Comparison of ENCODE assay signal across 21 mouse cellular contexts in the genomic region with DNA sequence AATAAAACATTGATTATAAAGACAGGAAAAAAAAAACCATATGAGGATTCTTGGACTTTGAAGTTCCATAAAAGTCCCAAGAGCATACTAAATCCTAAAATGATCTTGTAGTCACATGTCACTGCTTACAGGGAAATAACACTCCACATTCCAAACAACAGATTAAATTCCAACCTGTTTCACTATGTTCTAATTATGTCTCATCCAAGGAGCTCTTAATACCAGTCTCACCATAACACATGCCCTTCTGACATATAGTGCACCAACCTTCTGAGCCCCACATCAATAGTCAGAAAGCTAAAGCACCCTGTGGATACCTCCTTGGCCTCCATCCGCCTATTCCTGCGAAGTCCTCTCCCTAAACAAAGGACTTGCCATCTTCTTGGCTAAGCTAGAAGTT. TPM values are rescaled to one million over a fixed set of nuclear protein-coding genes. Genes with fewer than 3 reads are reported as not detected.
DNase-seq lines count a peak whose midpoint lies in the region; ATAC-seq and TF ChIP-seq lines count a peak whose summit lies in the region.
"Had no signal": no experiment of that assay in that cellular context is flagged by ENCODE, and none has a peak within 500 bp of the region (broad histone marks: within the 10 kb centered on the region; RNA-seq: fewer than 3 reads in every experiment).

No protein-coding gene starts in this region.

- no peak for DNase-seq in frontal cortex, adult 2 months (ENCODE audit: extremely low spot score in 1 of 2, low spot score in 1 of 2)
- DNase-seq in heart, postnatal 25 days (ENCODE audit: low spot score), result no peak
- no peak for DNase-seq in heart, adult 9 months (ENCODE audit: low spot score in 2 of 2)
- DNase-seq: adrenal gland, adult 8-10 months; adrenal gland, postnatal 25 days; cerebellum, adult 11-12 months; cerebellum, adult 8-10 months; cerebellum, postnatal 14 days; gastrocnemius, postnatal 25 days; kidney, adult 2 months had no signal

- 0 out of 2 replicates have a peak overlapping the region, but pooled peaks have one; percentile 21 for H3K4me2 ChIP-seq in heart, embryonic 13.5 days
- no peak overlapping the region for H3K4me2 ChIP-seq in heart, embryonic 16.5 days (ENCODE audit: low read depth, low read length)
- no peak overlapping the region for H3K4me2 ChIP-seq in myocyte (ENCODE audit: low read depth)
- H3K4me2 ChIP-seq: forebrain, embryonic 13.5 days; hindbrain, embryonic 12.5 days; hindbrain, embryonic 15.5 days had no signal

- H3K4me1 ChIP-seq in heart, embryonic 13.5 days, result peaks cover 21% of the 10 kb centered on the region
- peaks cover 17% of the 10 kb centered on the region for H3K4me1 ChIP-seq in heart, embryonic 16.5 days (ENCODE audit: control insufficient read depth, insufficient read depth, low read length)
- H3K4me1 ChIP-seq: forebrain, embryonic 13.5 days; hindbrain, embryonic 12.5 days; hindbrain, embryonic 15.5 days had no signal

- ATAC-seq in frontal cortex, adult (ENCODE audit: low TSS enrichment), result 0 out of 2 replicates have a peak, but pooled peaks have one; percentile 7
- ATAC-seq in heart, embryonic 13.5 days (ENCODE audit: extremely low read depth, insufficient number of reproducible peaks, low FRiP score, low TSS enrichment), result no peak
- peak; percentile 81 for ATAC-seq in heart, embryonic 16.5 days (replicated peaks; ENCODE audit: extremely low read depth, insufficient read depth, low FRiP score)
- ATAC-seq: activated CD4-positive, CD25-positive, alpha-beta regulatory T cell, adult 4 months; forebrain, embryonic 13.5 days; forebrain, embryonic 16.5 days; intestine, postnatal 0 days had no signal

- peak overlapping the region; percentile 80 for H3K27ac ChIP-seq in heart, embryonic 13.5 days (replicated peaks)
- H3K27ac ChIP-seq in heart, embryonic 16.5 days (ENCODE audit: low read length), result peak overlapping the region; percentile 91
- H3K27ac ChIP-seq: forebrain, embryonic 10.5 days; forebrain, embryonic 13.5 days; hindbrain, embryonic 12.5 days; hindbrain, embryonic 15.5 days had no signal

- WGBS in heart, embryonic 13.5 days, result 73% methylated on average over 2 of the region's 2 CpGs
- WGBS in heart, embryonic 16.5 days, result 68% methylated on average over 2 of the region's 2 CpGs

- peaks cover 33% of the 10 kb centered on the region for H3K36me3 ChIP-seq in heart, embryonic 13.5 days
- peaks cover 12% of the 10 kb centered on the region; the same call in 1 of the 2 replicates for H3K36me3 ChIP-seq in heart, embryonic 16.5 days (ENCODE audit: control insufficient read depth, insufficient read depth)
- H3K36me3 ChIP-seq in myocyte (ENCODE audit: control insufficient read depth, insufficient read depth), result peaks cover 21% of the 10 kb centered on the region

- no peaks in the 10 kb centered on the region for H3K27me3 ChIP-seq in heart, embryonic 13.5 days (replicated peaks)
- H3K27me3 ChIP-seq in heart, embryonic 16.5 days (ENCODE audit: control insufficient read depth, insufficient read depth, low read length), result no peaks in the 10 kb centered on the region
- H3K27me3 ChIP-seq in myocyte (ENCODE audit: control insufficient read depth, insufficient read depth, insufficient read length), result no peaks in the 10 kb centered on the region
- H3K27me3 ChIP-seq: forebrain, embryonic 13.5 days; hindbrain, embryonic 12.5 days; hindbrain, embryonic 15.5 days had no signal

- no peak for TF ChIP-seq POLR2A in myocyte (IDR thresholded peaks at IDR 0.05; ENCODE audit: insufficient read length, low read depth)

- peaks cover 5% of the 10 kb centered on the region for H3K79me2 ChIP-seq in myocyte (ENCODE audit: control insufficient read depth, insufficient read depth)

- intact Hi-C loops in heart, postnatal 25 days (cut with DNase I), result no loop called here

- H3K9ac ChIP-seq in heart, embryonic 13.5 days, result peak overlapping the region; percentile 60
- H3K9ac ChIP-seq in heart, embryonic 16.5 days (ENCODE audit: low read length), result peak overlapping the region; percentile 52; the same call in 1 of the 2 replicates
- H3K9ac ChIP-seq: forebrain, embryonic 13.5 days; hindbrain, embryonic 12.5 days; hindbrain, embryonic 15.5 days had no signal

- no peaks in the 10 kb centered on the region for H3K9me3 ChIP-seq in heart, embryonic 13.5 days
- no peaks in the 10 kb centered on the region for H3K9me3 ChIP-seq in heart, embryonic 16.5 days (replicated peaks; ENCODE audit: control insufficient read depth, low read length)
- H3K9me3 ChIP-seq: forebrain, embryonic 10.5 days; forebrain, embryonic 13.5 days; hindbrain, embryonic 12.5 days; hindbrain, embryonic 15.5 days had no signal

- no peak overlapping the region for H3K4me3 ChIP-seq in heart, embryonic 13.5 days
- no peak overlapping the region for H3K4me3 ChIP-seq in heart, embryonic 16.5 days (ENCODE audit: low read length)
- H3K4me3 ChIP-seq in myocyte, result no peak overlapping the region
- H3K4me3 ChIP-seq: forebrain, embryonic 10.5 days; forebrain, embryonic 13.5 days; hindbrain, embryonic 12.5 days; hindbrain, embryonic 15.5 days had no signal

- H3ac ChIP-seq in myocyte (ENCODE audit: control insufficient read depth, insufficient read length), result no peak overlapping the region

TF ChIP-seq in myocyte, 11 proteins besides CTCF, POLR2A, EP300 and RAD21:
- TF ChIP-seq CEBPB (IDR thresholded peaks at IDR 0.05; ENCODE audit: insufficient read depth, poor library complexity, severe bottlenecking) (no peak), TCF3 (IDR thresholded peaks at IDR 0.05; ENCODE audit: insufficient read length, low read depth) (no peak), MAX (IDR thresholded peaks at IDR 0.05; ENCODE audit: low read depth) (no peak), POLR2AphosphoS2 (IDR thresholded peaks at IDR 0.05; ENCODE audit: insufficient read length, low read depth) (peak; percentile 48), MYOG (IDR thresholded peaks at IDR 0.05; ENCODE audit: control insufficient read depth in 1 of 3, insufficient read depth in 1 of 3, insufficient read length in 2 of 3, low read depth in 2 of 3) (no peak), TCF12 (IDR thresholded peaks at IDR 0.05; ENCODE audit: insufficient read depth, poor library complexity, severe bottlenecking) (no peak), MYOD1 (IDR thresholded peaks at IDR 0.05; ENCODE audit: control insufficient read depth in 1 of 3, insufficient read length in 2 of 3, low read depth in 2 of 3) (no peak), USF1 (IDR thresholded peaks at IDR 0.05; ENCODE audit: low read depth) (no peak)

RNA-seq across cellular contexts. Expression of gene Jpt1, which starts 6.0 kb away (rescaled TPM):
- polyA plus RNA-seq in frontal cortex, adult 2 months (2012; rRNA removed), result 209 and 216 TPM in 2 replicates
- polyA plus RNA-seq in heart, embryonic 13.5 days (2015; fragmentation: Nextera tagmentation; extraction: Ambion mirVana), result 432 and 502 TPM in 2 replicates
- total RNA-seq in heart, postnatal 25 days (2021), result 100 to 1,000 TPM; 121 to 135 TPM
- polyA plus RNA-seq in heart, embryonic 16.5 days (2015; fragmentation: Nextera tagmentation; extraction: Ambion mirVana), result 523 and 525 TPM in 2 replicates
- polyA plus RNA-seq in myocyte (2012; fragmentation: generic; extraction: Trizol), result 386 TPM

RNA-seq across cellular contexts. Expression of gene Sumo2, which starts 15.9 kb away (rescaled TPM):
- 365 and 405 TPM in 2 replicates for polyA plus RNA-seq in frontal cortex, adult 2 months (2012; rRNA removed)
- 606 and 657 TPM in 2 replicates for polyA plus RNA-seq in heart, embryonic 13.5 days (2015; fragmentation: Nextera tagmentation; extraction: Ambion mirVana)
- 100 to 1,000 TPM; 165 to 177 TPM for total RNA-seq in heart, postnatal 25 days (2021)
- polyA plus RNA-seq in heart, embryonic 16.5 days (2015; fragmentation: Nextera tagmentation; extraction: Ambion mirVana), result 556 and 599 TPM in 2 replicates
- polyA plus RNA-seq in myocyte (2012; fragmentation: generic; extraction: Trizol), result 176 TPM

RNA-seq across cellular contexts. Expression of gene Nt5c, which starts 28.6 kb away (rescaled TPM):
- polyA plus RNA-seq in frontal cortex, adult 2 months (2012; rRNA removed), result 73.9 and 74.9 TPM in 2 replicates
- polyA plus RNA-seq in heart, embryonic 13.5 days (2015; fragmentation: Nextera tagmentation; extraction: Ambion mirVana), result 57.0 and 59.4 TPM in 2 replicates
- 10 to 100 TPM; 13.9 to 14.9 TPM for total RNA-seq in heart, postnatal 25 days (2021)
- 60.1 and 64.9 TPM in 2 replicates for polyA plus RNA-seq in heart, embryonic 16.5 days (2015; fragmentation: Nextera tagmentation; extraction: Ambion mirVana)
- polyA plus RNA-seq in myocyte (2012; fragmentation: generic; extraction: Trizol), result 64.0 TPM

RNA-seq across cellular contexts. Expression of gene Nup85, which starts 44.0 kb away (rescaled TPM):
- 71.0 and 72.9 TPM in 2 replicates for polyA plus RNA-seq in frontal cortex, adult 2 months (2012; rRNA removed)
- polyA plus RNA-seq in heart, embryonic 13.5 days (2015; fragmentation: Nextera tagmentation; extraction: Ambion mirVana), result 111 and 113 TPM in 2 replicates
- total RNA-seq in heart, postnatal 25 days (2021), result 10 to 100 TPM; 20.4 to 25.1 TPM
- polyA plus RNA-seq in heart, embryonic 16.5 days (2015; fragmentation: Nextera tagmentation; extraction: Ambion mirVana), result 107 and 117 TPM in 2 replicates
- 41.1 TPM for polyA plus RNA-seq in myocyte (2012; fragmentation: generic; extraction: Trizol)

RNA-seq across cellular contexts. Expression of gene Armc7, which starts 44.8 kb away (rescaled TPM):
- polyA plus RNA-seq in frontal cortex, adult 2 months (2012; rRNA removed), result 9.9 TPM in 2 replicates
- 6.6 and 6.9 TPM in 2 replicates for polyA plus RNA-seq in heart, embryonic 13.5 days (2015; fragmentation: Nextera tagmentation; extraction: Ambion mirVana)
- total RNA-seq in heart, postnatal 25 days (2021), result 1 to 10 TPM; 1.4 to 2.3 TPM
- 5.4 and 6.2 TPM in 2 replicates for polyA plus RNA-seq in heart, embryonic 16.5 days (2015; fragmentation: Nextera tagmentation; extraction: Ambion mirVana)
- 6.2 TPM for polyA plus RNA-seq in myocyte (2012; fragmentation: generic; extraction: Trizol)
